Mouse (Mus musculus): ENCODE results near the gene Gpatch2l. TPM values are rescaled to one million over a fixed set of nuclear protein-coding genes. Genes with fewer than 3 reads are reported as not detected.
A peak's percentile ranks its signal among the peaks of the same experiment; 100 is the strongest.

Gpatch2l gene
- polyA plus RNA-seq, 1 experiment from 2014 or later = 14.7 TPM

DNA sequence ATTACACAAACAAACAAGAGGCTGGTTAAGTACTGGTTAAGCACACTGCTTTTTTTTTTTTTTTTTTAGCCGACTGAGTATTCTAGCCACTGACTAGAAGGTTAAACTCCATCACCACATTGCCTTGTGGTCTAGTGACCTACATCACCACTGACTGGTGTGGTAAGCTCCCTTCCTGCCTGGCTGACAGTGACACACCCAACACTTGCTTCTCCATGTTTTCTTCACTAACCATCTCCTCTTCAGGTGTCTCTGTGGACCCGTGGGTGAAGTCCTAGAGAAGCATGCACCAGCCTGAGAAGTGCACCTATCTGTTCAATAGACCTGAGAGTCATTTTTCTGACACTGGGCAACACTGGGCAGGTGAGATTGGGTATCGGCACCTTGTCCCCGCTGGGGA lies 68.2 kb downstream of the Gpatch2l start:
- no peaks in the 10 kb centered on the region for H3K9me3 ChIP-seq (ENCODE audit: low read length)
- no peak overlapping the region for H3K4me2 ChIP-seq (replicated peaks; ENCODE audit: low read depth, low read length)
- no peak for ATAC-seq (ENCODE audit: low FRiP score, low TSS enrichment)
- H3K27me3 ChIP-seq (ENCODE audit: insufficient read depth, low read length) = no peaks in the 10 kb centered on the region
- no peak overlapping the region for H3K27ac ChIP-seq (ENCODE audit: low read length)
- 77% methylated on average over 4 of the region's 4 CpGs for WGBS
- no peak overlapping the region for H3K4me3 ChIP-seq (ENCODE audit: low read length)
- no peaks in the 10 kb centered on the region for H3K36me3 ChIP-seq (ENCODE audit: insufficient read depth, low read length)
- H3K4me1 ChIP-seq (ENCODE audit: insufficient read depth, low read length) = 0 out of 2 replicates have a peak, but pooled peaks cover 9% of the 10 kb centered on the region
- H3K9ac ChIP-seq (replicated peaks; ENCODE audit: low read length) = no peak overlapping the region

DNA sequence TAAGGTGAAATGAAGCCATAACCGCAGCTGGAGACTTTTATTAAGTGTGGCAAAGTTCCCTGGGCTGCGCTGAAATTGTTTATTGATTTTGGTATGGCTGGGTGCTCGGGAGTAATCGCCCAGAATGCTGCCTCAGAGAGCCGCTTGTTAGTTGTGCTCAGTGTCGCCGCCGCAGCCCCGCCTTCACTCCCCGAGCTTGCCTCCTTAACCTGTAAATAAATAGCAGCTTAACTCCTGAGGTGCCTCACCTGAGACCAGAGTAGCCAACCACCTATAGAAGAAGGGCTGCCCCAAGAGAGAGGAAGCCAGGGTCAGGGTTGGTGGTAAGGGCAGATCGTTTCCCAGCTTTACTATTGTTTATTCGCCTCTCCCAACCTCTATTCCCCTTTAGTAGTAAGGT lies 79.0 kb downstream of the Gpatch2l start:
- WGBS = 9% methylated on average over 12 of the region's 12 CpGs
- Histone ChIP-seq H3K4me2 (replicated peaks; ENCODE audit: low read depth, low read length) (peak overlapping the region; percentile 46), H3K36me3 (ENCODE audit: insufficient read depth, low read length) (no peaks in the 10 kb centered on the region), H3K9ac (replicated peaks; ENCODE audit: low read length) (peak overlapping the region; percentile 18; the same call in 1 of the 2 replicates), H3K4me1 (ENCODE audit: insufficient read depth, low read length) (peaks cover 9% of the 10 kb centered on the region; the same call in 1 of the 2 replicates), H3K27me3 (ENCODE audit: insufficient read depth, low read length) (no peaks in the 10 kb centered on the region; the same call in 1 of the 2 replicates), H3K4me3 (ENCODE audit: low read length) (peak overlapping the region; percentile 4; the same call in 1 of the 2 replicates), H3K9me3 (ENCODE audit: low read length) (no peaks in the 10 kb centered on the region), H3K27ac (ENCODE audit: low read length) (no peak overlapping the region)
- 0 out of 2 replicates have a peak, but pooled peaks have one; percentile 57 for ATAC-seq (ENCODE audit: low FRiP score, low TSS enrichment)

DNA sequence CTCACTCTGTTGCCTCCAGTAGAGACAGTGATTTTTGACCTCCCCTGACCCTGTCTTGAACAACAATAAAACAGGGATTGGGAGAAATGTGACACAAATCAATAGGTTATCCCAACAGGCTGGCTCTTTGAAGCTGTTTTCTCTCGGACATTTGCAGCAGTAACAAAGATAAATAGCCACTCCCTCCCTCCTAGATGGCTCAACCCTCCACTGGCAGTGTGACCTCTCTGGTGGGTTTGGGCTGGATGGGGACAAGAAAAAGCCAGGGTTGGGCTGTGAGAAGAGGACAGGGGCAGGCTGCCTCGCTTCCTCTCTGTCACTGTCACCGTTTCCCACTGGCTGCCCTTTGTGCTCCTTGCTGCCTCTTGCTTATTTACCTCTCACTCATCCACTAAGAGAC lies 82.6 kb downstream of the Gpatch2l start:
- Histone ChIP-seq H3K9ac (replicated peaks; ENCODE audit: low read length) (no peak overlapping the region), H3K9me3 (ENCODE audit: low read length) (no peaks in the 10 kb centered on the region), H3K4me2 (replicated peaks; ENCODE audit: low read depth, low read length) (no peak overlapping the region), H3K27ac (ENCODE audit: low read length) (no peak overlapping the region), H3K4me1 (ENCODE audit: insufficient read depth, low read length) (peaks cover 9% of the 10 kb centered on the region; the same call in 1 of the 2 replicates), H3K36me3 (ENCODE audit: insufficient read depth, low read length) (no peaks in the 10 kb centered on the region), H3K4me3 (ENCODE audit: low read length) (no peak overlapping the region), H3K27me3 (ENCODE audit: insufficient read depth, low read length) (no peaks in the 10 kb centered on the region; the same call in 1 of the 2 replicates)
- WGBS = 14% methylated on average over 3 of the region's 3 CpGs
- ATAC-seq (ENCODE audit: low FRiP score, low TSS enrichment) = no peak

DNA sequence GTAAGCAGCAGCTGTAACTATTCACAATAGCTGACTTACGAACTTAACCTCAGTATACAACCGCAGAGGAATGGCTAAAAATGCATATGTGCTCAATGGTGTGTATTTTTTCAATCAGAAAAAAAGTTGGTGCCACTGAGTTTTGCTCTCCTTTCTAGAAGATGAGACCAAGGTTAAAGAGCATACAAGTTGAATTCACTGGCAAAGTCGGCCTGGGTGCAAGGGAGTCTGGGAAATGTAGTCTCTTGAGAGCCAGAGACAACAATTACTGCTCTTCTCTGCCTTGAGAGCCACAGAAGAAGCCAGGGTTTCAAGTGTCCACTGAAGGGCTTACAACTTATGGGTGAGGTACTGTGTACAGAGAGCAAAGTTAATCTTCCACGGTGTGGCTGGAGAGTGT lies 88.2 kb downstream of the Gpatch2l start:
- 51% methylated on average over 4 of the region's 4 CpGs for WGBS

DNA sequence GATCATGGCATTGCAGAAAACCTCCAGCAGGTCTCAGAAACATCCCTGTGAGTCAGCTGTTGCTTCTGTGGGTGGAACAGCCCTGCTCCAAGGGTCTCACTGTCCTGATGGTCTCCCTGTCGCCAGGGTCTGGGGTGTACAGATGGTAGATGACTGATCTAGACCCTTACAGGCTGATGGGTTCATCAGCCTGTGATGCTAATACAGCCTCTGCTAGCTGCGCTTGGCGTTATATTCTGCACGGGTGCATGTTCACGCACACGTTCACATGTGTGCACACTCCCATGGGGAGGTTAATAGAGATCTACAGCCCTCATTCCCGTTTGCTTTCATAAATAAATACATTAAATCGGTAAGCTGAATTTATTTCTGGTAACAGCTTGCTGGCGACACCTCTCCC lies 89.0 kb downstream of the Gpatch2l start:
- H3K4me3 ChIP-seq (ENCODE audit: low read length) = no peak overlapping the region
- ATAC-seq (ENCODE audit: low FRiP score, low TSS enrichment) = no peak
- no peaks in the 10 kb centered on the region; the same call in 1 of the 2 replicates for H3K27me3 ChIP-seq (ENCODE audit: insufficient read depth, low read length)
- H3K9me3 ChIP-seq (ENCODE audit: low read length) = no peaks in the 10 kb centered on the region
- no peaks in the 10 kb centered on the region for H3K36me3 ChIP-seq (ENCODE audit: insufficient read depth, low read length)
- WGBS = 88% methylated on average over 9 of the region's 9 CpGs
- no peak overlapping the region for H3K9ac ChIP-seq (replicated peaks; ENCODE audit: low read length)
- H3K4me2 ChIP-seq (replicated peaks; ENCODE audit: low read depth, low read length) = no peak overlapping the region
- H3K27ac ChIP-seq (ENCODE audit: low read length) = no peak overlapping the region
- H3K4me1 ChIP-seq (ENCODE audit: insufficient read depth, low read length) = no peaks in the 10 kb centered on the region

More for the DNA sequence above, 88.2 kb downstream of the Gpatch2l start:
- Histone ChIP-seq H3K4me2 (replicated peaks; ENCODE audit: low read depth, low read length) (no peak overlapping the region), H3K9ac (replicated peaks; ENCODE audit: low read length) (no peak overlapping the region), H3K27ac (ENCODE audit: low read length) (no peak overlapping the region), H3K4me3 (ENCODE audit: low read length) (no peak overlapping the region), H3K4me1 (ENCODE audit: insufficient read depth, low read length) (no peaks in the 10 kb centered on the region), H3K36me3 (ENCODE audit: insufficient read depth, low read length) (no peaks in the 10 kb centered on the region), H3K9me3 (ENCODE audit: low read length) (no peaks in the 10 kb centered on the region), H3K27me3 (ENCODE audit: insufficient read depth, low read length) (no peaks in the 10 kb centered on the region; the same call in 1 of the 2 replicates)
- no peak for ATAC-seq (ENCODE audit: low FRiP score, low TSS enrichment)

DNA sequence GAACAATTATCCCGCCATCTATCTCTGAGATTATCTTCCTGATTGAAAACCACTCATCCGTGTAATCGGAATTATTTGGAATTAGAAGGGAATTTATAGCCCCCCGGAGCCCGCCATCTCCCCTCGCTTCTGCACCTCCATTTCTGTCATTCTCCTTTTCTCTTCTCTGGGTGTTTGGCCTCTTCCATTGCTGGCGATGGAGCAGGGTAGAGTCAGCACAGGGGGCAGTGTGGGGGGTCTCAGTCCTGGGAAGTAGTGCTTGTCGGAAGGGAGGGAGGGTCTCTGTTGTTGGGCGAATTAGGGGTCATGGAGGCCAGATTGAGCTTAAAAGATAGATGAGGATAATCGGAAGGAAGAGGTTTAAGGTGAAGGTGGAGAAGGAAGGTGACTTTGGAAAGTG lies 89.6 kb downstream of the Gpatch2l start:
- no peak for ATAC-seq (ENCODE audit: low FRiP score, low TSS enrichment)
- H3K9me3 ChIP-seq (ENCODE audit: low read length) = no peaks in the 10 kb centered on the region; the same call in 1 of the 2 replicates
- H3K27ac ChIP-seq (ENCODE audit: low read length) = no peak overlapping the region
- no peak overlapping the region for H3K4me3 ChIP-seq (ENCODE audit: low read length)
- WGBS = 77% methylated on average over 10 of the region's 10 CpGs
- H3K36me3 ChIP-seq (ENCODE audit: insufficient read depth, low read length) = no peaks in the 10 kb centered on the region
- H3K9ac ChIP-seq (replicated peaks; ENCODE audit: low read length) = no peak overlapping the region
- no peak overlapping the region for H3K4me2 ChIP-seq (replicated peaks; ENCODE audit: low read depth, low read length)
- no peaks in the 10 kb centered on the region for H3K4me1 ChIP-seq (ENCODE audit: insufficient read depth, low read length)
- H3K27me3 ChIP-seq (ENCODE audit: insufficient read depth, low read length) = no peaks in the 10 kb centered on the region; the same call in 1 of the 2 replicates

DNA sequence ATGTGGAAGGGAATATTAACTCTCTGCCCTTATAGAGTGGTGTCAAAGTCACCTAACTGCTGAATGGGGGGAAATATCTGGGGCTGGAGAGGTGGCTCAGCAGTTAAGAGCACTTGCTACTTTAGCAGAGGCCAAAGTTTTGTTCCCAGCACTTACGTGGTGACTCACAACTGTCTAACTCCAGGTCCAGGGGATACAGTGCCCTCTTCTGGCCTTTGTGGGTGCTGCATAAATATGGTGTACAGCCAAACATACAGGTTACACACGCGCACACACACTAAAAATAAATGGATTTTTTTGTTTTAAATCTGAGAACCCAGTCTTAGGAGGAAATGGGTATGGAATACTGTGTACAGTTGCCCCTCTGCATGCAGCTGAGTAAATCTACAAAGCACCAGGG lies 94.6 kb downstream of the Gpatch2l start:
- H3K4me3 ChIP-seq (ENCODE audit: low read length) = no peak overlapping the region
- no peaks in the 10 kb centered on the region for H3K27me3 ChIP-seq (ENCODE audit: insufficient read depth, low read length)
- H3K4me1 ChIP-seq (ENCODE audit: insufficient read depth, low read length) = no peaks in the 10 kb centered on the region
- 96% methylated on average over 3 of the region's 3 CpGs for WGBS
- no peak overlapping the region for H3K4me2 ChIP-seq (replicated peaks; ENCODE audit: low read depth, low read length)
- no peak overlapping the region for H3K27ac ChIP-seq (ENCODE audit: low read length)
- ATAC-seq (ENCODE audit: low FRiP score, low TSS enrichment) = no peak
- H3K36me3 ChIP-seq (ENCODE audit: insufficient read depth, low read length) = no peaks in the 10 kb centered on the region
- H3K9me3 ChIP-seq (ENCODE audit: low read length) = no peaks in the 10 kb centered on the region; the same call in 1 of the 2 replicates
- H3K9ac ChIP-seq (replicated peaks; ENCODE audit: low read length) = no peak overlapping the region

DNA sequence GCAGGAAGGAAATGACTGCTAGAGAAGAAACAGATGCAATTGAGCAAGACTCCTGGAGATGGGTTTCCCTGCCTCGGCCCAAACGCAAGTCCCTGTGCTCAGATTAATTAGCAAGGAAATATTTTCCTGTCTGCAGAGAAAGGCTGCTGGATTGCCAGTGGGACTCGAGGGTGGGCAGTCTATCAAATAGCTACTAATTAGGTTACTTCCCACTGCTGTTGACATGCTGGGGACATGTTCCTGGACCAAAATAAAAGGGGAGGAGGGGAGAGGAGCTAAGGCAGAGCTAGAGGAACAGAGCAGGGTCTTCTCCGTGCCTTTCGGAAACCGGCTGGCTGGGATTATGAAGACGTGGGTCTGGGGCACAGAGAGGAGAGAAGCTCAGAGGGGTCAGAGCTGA lies 95.2 kb downstream of the Gpatch2l start:
- Histone ChIP-seq H3K9ac (replicated peaks; ENCODE audit: low read length) (no peak overlapping the region), H3K9me3 (ENCODE audit: low read length) (no peaks in the 10 kb centered on the region; the same call in 1 of the 2 replicates), H3K27me3 (ENCODE audit: insufficient read depth, low read length) (no peaks in the 10 kb centered on the region), H3K36me3 (ENCODE audit: insufficient read depth, low read length) (no peaks in the 10 kb centered on the region), H3K27ac (ENCODE audit: low read length) (no peak overlapping the region), H3K4me1 (ENCODE audit: insufficient read depth, low read length) (no peaks in the 10 kb centered on the region), H3K4me3 (ENCODE audit: low read length) (no peak overlapping the region), H3K4me2 (replicated peaks; ENCODE audit: low read depth, low read length) (no peak overlapping the region)
- WGBS = 44% methylated on average over 7 of the region's 7 CpGs
- ATAC-seq (ENCODE audit: low FRiP score, low TSS enrichment) = no peak

Other genes starting within 250 kb of the Gpatch2l start
- 27.0 and 28.2 TPM in 2 replicates for gene Tgfb3, start 162.8 kb upstream of the Gpatch2l start, polyA plus RNA-seq (2015; fragmentation: Nextera tagmentation; extraction: Ambion mirVana)
- gene Ift43, start 159.3 kb upstream of the Gpatch2l start, polyA plus RNA-seq (2015; fragmentation: Nextera tagmentation; extraction: Ambion mirVana) = 74.7 and 76.7 TPM in 2 replicates
- gene Esrrb, start 119.3 kb downstream of the Gpatch2l start, polyA plus RNA-seq (2015; fragmentation: Nextera tagmentation; extraction: Ambion mirVana) = 0.77 and 0.96 TPM in 2 replicates

All from kidney, embryonic 16.5 days (tissue).